Mouse (Mus musculus): ENCODE data around the gene Fbrsl1.

Fbrsl1 gene

DNA sequence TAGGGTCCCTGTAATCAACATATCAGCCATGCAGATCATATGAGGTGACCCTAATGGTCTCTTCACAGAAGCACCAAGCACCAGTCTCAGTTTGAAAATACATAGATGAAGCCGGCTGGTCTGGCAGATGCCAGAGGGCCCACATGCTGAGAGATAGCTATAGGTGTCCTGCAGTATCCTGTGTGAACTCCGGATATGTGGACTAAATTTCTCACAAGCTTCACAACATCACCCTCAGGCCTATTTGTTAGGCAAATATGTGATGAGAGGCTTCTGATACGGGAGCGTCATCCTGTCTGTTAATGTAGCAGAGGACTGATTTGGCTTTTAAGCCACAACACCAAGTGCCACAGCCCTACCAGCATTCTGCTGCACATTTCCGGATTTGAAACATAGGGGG lies 37.9 kb downstream of the Fbrsl1 start:
- DNase-seq = peak; percentile 77 to 79

DNA sequence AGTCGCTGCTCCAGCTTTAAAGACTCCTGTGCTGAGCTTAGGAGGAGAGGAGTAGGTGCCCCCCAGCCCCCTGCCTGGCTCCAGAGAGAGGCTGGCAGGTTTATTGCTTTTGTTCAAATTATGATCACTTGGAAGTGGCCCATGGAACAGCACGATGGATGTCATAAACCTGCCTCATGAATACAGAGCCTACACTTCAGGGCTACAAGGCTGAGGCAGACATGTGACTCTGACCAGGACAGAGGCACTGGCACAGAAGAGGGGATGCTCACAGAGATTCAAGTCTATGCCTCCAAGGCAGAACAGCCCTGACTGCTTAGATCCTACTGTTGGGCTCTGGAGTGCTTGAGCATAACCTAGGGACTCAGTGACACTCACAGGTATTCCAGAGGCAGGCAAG lies 39.3 kb downstream of the Fbrsl1 start:
- DNase-seq = no peak

DNA sequence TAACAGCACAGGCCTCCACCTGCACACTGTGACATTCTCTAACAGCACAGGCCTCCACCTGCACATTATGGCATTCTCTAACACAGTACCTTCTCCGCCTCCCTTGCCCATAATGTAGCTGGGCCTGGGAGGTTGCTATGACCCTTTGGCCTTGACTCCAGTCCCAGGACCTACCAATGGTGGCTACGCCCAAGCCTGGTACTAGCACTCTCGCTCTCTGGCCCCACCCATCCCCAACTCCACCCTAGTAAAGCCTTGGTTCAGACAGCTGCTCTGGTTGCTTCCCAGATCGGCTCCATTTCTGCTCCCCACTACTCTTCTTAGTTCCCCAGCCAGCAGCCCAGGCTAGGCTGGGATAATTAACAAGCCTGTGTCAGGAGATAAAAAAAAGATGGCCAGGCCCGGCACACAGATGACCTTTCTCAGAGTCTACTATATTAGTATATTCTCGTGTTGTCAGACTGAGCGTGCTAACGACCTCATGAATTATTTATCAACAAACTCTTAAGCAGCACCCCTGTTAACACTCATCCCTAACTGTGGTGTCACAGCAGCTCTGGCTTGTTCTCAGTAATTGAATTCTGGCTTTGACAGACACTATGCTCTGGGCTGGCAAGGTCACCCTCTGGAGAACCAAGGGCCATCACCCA lies 42.1 kb downstream of the Fbrsl1 start:
- no peak for DNase-seq

DNA sequence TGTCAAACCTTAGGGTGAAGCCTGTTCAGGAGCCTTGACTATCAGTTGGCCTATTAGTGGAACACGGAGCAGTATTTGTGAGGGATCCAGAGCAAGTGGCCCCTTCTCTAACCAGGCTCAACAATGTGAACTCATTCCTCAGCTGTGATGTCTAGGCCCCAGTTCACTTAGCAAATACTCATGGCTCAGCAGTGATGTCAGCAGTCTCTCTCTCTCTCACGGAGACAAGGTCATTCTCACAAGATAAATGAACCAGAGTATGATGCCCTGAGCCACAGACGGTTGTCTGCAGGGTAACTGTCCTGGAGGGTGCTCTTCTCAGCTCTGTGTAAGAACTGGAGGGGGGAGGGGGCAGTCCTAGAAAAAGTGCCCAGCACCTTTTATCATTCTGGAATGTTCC lies 44.4 kb downstream of the Fbrsl1 start:
- DNase-seq = peak in 1 of 2 experiments; percentile 13

DNA sequence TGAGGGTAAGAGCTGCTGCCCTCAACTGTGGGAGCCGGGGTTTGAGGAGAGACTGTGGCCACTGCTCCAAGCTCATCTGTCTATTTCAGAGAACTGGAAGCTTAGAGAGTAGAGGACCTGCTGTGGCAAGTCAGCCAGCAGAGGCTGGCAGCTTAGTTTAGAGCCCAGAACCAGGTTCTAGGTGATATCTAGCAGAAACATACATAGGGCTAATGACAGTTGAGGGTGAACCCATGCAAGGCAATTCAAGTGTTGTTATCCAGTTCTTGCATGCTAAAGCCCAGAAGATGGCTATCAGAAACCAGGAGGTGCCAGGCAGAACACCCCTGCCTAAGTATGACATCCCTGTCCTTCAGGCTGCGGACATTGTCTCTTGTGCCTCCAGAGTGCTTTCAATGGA lies 45.7 kb downstream of the Fbrsl1 start:
- no peak for DNase-seq

DNA sequence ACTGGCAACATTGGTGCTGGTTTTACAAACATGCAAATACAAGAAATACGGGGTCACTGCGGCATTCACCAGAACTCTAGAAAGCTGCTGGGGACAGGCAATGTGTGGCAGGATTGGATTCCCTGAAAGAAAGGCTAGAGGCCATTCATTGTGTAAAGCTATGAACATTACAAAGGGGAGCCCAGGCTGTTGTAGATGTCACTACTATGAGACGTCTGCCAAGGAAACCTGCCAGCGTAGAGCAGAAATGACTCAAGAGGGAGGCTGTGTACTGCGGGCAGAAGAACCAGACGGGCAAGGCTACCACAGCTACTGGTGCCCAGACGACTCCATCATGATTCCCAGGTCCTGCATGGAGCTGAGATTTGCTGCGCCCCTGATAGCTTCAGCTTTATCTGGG lies 47.2 kb downstream of the Fbrsl1 start:
- peak; percentile 62 to 72 for DNase-seq

DNA sequence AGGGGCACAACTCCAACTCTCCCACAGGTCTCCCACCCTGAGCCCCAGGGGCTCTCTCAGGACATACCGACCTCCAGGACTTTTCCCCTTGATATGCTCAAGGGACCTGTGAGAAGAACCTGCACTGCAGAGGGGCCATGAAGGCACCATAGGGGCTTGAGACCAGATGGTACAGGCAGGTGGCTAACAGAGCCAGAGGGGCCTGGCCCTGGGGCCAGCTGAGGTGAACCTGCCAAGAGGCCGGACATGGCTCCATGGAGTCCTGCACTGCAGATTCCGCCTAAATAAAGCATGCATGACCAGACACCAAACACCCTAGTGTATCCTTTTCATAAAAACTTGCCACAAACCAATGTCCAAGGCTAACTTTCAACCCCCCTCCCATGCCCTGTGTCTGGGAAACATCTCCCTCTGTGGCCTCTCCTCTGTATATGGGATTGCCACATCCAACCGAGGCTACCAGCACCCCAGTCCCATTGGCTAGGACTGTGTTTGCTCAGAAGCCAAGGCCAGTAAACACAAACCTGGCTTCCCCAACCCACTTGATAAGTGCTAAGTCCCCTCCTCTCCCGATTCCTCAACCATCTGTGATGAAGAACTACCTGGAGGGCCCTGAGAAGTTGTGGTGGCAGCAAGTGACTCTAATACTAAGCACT lies 53.2 kb downstream of the Fbrsl1 start:
- peak; percentile 89 for DNase-seq

DNA sequence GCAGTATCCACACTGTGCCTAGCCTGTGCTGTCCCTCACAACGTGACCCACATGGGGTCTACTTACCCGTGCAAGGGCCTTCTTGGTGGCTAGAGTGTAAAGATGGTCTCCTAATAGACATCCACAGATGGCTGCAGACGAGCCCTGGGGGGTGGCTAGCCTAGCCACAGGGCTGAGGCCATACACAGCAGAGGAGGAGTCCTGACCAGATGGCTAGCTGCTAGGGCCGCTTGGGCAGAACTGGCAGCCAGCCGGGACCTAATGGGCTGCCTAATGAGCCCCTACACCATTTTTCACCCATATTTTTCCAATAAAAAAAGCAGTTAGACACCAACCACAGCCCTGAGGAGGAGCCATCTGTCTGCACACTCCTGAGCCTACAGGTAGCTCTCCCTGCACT lies 55.6 kb downstream of the Fbrsl1 start:
- DNase-seq = peak; percentile 87 to 89

DNA sequence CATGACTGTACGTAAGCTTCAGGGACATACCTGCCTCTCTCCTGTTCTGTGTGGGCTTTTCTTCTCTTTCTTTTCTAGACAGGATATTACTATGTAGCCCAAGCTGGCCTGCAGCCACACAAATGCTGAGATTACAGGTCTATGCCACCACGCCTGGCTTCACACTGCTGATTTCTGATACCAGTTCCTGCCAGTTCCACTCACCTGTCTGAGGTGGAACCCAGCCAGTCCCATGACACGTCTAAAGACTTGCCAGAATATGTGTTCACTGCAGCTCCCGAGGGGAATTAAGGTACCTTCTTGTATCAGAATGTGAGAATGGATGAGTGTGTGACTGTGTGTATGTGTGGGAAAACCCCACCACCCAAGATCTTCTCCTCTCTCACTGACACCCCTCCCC lies 57.7 kb downstream of the Fbrsl1 start:
- peak; percentile 82 to 87 for DNase-seq

DNA sequence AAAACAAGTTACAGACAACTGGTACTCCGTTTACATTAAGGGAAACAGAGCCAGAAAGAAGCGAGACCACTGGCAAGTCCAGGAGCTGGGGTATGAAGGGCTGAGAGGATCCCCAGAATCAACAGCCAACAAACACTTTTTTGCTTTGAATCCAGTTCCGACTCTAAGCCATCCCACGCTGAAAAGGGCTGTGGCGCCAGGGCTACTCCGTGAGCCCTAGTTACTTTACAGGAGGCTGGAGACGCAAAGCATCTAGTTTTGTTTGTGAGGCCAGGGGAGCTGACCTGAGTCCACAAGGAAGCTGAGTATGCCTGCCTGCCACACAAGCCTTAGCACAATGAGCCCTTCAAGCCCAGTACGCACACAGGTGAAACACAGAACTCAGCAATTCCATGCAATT lies 61.0 kb downstream of the Fbrsl1 start:
- DNase-seq = no peak

DNA sequence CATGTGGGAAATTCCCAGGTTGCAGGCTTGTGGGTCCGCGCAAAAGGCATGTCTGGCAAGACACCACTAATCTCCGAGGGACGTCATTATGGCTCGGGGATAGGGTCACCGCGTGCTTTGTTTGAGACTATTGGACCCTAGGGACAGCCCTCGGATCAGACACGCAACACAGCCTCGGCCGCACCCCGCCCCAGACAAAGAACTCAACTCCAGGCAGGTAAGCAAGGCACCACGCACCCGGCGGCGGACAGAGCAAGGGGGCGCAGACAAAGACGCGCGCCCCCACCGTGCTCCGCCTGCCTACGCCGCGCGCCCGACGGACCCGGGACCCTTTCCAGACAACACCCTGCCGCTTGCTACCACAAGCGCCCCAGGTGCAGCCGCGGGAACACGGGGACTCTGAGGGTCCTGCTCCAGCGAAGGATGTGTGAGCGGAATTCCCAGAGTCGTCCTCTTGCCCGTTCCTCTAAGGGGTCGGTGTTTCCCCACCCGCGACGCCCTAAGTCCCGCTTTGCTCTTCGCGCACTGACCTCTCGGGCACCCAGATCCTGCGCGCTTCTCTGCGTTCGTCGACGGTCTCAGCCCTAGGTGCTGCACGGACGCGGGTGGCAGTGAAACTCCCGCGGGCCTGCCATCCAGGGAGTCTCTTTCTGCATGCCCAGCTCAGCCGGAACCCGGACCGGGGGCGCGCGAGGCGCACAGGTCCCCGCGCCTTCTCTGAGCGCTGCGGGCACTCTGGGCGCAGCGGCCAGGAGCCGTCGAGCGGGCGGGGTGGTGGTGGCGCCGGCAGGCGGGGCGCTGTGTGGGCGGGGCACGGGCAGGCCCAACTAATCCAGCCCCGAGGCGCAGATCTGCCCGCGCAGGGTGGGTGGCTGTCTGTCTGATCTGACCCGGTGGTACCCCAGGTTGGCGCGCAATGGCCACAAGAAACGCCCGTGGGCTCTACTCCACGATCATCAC lies 61.7 kb downstream of the Fbrsl1 start:
- peak; percentile 84 to 88 for DNase-seq

DNA sequence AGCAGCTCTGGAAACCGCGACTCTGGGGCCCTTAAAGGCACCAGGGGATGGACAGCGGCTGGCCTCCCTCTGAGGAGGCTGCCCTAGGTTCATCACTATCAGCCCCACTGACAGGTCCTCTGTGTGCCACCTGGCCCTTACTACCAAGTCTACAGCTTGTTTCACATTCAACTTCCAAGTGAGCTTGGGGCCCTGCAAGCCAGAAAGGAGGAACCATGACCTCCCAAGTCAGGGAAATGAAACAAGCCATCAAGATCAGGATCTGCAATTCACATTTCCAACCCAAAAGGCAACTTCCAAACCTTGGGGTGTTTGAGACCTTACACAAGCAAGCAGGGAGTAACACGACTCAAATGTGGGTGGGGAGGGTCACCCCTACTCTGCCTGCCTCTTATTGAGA lies 63.0 kb downstream of the Fbrsl1 start:
- no peak for DNase-seq

DNA sequence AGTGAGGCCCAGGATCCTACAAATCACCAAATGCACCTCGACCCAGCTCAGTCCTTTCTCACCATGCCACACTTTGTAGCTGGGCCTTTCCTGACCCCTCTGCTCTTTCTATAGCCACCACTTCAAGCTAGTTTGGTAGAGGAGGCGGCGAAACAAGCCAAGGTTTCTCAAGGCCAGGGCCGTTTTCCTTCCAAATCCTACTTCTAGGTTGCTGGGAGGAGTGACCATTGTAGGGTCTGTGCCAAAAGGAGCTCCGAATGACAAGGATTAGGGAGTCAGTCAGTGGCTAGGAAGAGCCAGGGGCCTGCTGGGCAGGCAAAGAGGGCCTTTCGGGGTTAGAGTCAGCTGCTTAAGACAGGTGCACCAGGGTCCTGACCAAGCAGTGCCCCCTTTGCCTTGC lies 63.8 kb downstream of the Fbrsl1 start:
- DNase-seq = peak in 1 of 2 experiments; percentile 35

DNA sequence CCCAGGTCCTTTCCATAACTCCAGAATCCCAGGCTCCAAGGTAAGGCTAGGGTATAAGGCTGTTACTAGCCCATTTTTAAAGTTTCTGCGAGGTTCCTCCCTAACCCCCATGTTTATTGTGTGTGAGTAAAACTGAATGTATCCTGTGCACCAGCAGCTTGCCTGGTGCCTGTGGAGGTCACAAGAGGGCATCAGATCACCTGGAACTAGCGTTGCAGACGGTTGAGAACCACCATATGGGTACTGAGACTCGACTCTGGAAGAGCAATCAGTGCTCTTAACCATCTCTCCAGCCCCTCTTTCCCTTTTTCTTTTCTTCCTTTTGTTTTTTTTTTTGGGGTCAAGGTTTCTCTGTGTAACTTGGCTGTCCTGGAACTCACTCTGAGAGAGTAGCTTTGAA lies 68.5 kb downstream of the Fbrsl1 start:
- peak in 1 of 2 experiments; percentile 40 for DNase-seq

DNA sequence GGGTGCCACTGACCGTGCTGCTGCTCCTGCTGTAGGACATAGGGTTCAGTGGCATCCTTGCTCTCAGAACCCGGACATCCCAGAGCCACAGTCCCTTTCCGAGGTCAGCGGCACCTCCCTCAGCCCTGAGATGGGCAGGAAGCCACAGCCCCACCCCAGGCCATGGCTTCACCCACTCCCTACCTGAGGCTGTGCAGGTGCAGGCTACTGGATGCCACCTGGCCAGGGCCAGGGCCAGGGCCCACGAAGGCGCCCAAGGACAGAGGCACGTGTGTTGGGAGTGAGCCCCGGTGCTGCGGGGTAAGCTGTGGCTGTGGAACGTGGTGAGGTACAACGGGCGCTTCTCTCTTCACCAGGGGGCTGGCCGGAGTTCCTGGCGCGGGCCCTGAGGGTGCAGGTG lies 69.2 kb downstream of the Fbrsl1 start:
- peak; percentile 44 to 48 for DNase-seq

DNA sequence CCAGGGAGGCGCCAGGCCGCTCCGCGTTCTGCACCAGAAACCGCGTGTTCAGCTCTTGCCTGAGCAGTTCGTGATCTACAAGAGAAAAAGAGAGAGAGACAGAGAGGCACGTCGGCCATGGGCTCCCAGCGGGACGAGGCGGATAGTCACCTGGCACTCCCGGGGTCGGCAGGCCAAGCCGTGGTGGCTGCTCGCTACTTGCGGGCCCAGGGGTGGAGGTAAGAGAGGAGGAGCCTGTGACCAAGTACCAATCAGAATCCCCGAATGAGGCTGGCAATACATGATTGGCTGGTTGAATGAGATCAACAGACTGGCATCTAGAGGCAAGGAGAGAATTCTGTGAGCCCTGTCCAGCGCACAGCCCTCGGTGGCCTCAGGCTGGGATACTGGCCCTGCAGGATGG lies 70.1 kb downstream of the Fbrsl1 start:
- DNase-seq = peak; percentile 47 to 49

DNA sequence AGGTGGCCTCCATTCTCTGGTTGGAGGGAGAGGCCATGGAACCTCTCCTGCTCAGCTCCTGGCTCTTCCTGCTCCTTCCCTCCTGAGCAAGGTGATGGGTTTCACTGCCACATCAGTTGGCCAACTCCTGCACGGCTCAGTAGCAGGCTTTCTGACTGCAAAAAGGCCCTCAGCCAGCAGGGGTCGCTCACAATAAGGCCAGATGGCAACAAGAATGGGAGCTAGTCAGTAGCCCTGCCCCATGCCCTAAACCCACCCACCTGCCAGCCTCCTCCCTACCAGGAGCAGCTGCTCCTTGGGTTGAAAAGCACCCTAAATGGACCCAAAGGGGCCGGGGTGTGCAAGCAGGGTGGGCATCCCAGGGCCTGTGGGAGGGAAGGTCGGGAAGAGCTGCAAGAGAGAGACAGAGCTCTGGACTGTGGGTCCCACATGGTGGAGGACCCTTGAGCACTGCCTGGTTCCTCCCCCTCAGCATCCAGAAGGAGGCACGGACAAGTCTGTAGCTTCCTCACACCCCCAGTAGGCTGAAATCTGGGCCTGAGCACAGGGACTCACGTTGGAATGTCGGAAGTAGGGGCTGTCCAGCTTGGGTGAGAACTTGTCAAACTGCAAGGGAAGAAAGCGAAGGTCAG lies 71.4 kb downstream of the Fbrsl1 start:
- DNase-seq = peak; percentile 92 to 95

DNA sequence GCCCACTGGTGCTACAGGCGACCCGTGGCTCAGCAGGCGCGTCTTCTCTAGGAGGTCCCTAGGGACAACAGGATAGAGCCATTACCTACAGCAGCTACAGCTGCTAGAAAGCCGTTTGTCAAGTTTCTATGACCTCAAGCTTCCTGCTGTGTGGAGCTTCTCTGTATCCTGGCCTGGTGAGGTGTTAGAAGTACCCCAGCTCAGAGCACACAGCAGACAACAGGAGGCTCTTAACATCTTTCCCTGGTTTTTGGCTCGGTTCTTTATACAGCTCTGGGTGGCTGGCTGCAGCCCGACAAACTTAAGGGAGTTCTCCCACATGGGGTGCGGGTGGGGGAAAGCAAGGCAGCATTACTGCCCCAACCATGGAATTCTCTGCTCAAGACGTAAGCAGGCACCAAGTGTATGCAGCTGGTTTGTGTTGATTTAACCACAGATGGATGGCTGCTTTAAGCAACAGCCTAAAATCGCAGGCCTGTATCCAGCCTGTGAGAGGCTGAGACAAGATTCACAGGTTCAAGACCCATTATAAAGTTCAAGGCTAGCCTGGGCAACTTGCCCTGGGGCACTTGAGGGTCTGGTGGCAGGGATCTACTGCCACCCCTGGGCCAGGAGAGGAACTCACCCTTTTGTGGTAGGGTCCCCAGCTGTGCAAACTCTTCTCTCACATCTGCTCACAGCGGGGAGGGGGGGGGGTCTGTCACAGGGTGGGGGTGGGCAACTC lies 84.3 kb downstream of the Fbrsl1 start:
- no peak for DNase-seq

DNA sequence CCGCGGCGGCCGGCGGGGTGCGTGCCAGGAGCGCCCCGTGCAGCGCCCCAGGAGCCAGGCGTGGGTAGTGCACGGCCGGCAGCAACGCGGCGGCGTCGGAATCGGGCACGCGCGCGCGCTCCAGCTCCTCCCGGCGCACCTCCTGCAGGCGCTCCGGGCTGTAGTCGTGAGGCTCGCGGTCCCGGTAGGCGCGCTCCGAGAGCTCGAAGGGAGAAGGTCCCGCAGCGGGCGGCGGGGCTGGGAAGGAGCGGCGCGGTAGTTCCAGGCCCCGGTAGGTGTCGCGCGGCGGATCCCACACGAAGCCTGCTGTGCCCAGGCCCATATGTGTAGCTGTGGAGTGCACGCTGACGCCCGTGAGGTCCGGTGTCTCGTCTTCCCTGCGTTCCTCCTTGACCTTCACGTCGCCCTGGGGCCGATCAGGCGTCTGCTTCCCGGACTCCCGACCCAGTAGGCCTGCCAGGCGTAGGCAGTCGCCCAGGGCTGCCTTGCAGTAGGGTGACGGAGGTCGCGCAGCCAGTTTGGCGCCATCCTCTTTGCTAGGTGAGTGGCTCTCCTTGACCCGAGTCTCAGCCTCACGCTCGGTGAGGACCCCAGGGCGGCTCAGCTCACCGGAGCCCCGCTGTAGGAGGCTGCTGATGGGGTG lies 85.0 kb downstream of the Fbrsl1 start:
- peak; percentile 67 to 77 for DNase-seq

DNA sequence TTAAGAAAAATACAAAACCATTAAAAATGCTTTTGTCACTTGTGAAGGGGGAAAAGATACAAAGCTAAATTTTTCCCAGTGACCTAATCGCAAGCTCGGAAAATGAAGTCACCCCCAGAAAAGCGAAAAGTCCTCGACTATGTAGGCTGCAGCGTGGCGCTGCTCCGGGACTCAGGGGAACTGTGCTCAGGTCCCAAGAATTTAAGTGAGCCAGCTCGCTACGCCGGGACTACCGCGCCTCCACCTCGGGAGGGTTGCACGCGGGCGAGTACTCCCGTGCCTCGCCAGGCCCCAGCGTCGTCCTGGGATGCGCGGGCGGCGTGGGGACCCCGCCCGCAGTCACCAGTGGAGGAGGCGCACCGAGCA lies 85.5 kb downstream of the Fbrsl1 start:
- no peak for DNase-seq

DNA sequence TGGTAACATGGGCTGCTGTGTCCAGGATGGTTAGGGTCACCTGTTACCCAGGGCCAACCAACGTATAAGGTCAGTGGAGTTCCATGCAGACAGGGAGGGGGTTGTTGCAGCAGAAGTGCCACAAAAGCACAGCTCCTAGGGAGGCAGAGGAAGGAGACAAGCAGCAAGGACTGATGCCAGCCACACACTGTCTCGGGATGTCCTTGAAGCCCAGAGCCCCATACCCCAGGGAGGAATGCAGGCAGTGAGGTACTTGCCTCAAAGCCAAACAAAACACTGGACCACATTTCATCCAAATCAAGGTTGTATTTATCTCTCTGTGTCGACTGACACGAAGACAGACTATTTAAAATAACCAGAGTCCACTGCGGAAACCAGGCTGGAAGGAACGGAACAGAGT lies 86.8 kb downstream of the Fbrsl1 start:
- DNase-seq = no peak
